Mouse (Mus musculus) myocyte (in vitro differentiated cells): ENCODE results near the gene Sept5. TPM values are rescaled to one million over a fixed set of nuclear protein-coding genes. Genes with fewer than 3 reads are reported as not detected.

Source experiments
- H3K27me3 ChIP-seq: one replicate; pipeline ENCODE4 v1.6.1; 2011; ENCODE audit not compliant: control insufficient read depth, insufficient read depth, insufficient read length
- H3K36me3 ChIP-seq: one replicate; pipeline ENCODE4 v1.6.1; 2011; ENCODE audit not compliant: control insufficient read depth, insufficient read depth
- H3K4me2 ChIP-seq: one replicate; pipeline ENCODE4 v1.6.1; 2011; ENCODE audit warnings: low read depth, control low read depth
- H3K4me3 ChIP-seq: one replicate; pipeline ENCODE4 v1.5.1; 2011; ENCODE audit warnings: mild to moderate bottlenecking, control low read depth, moderate library complexity
- H3K79me2 ChIP-seq: one replicate; pipeline ENCODE4 v1.6.1; 2011; ENCODE audit not compliant: control insufficient read depth, insufficient read depth
- H3ac ChIP-seq: one replicate; pipeline ENCODE4 v1.6.1; 2011; ENCODE audit not compliant: control insufficient read depth, insufficient read length
- CEBPB ChIP-seq: IDR thresholded peaks from 2 replicates; pipeline ENCODE4 v1.6.1; 2011; ENCODE audit warnings: mild to moderate bottlenecking, moderate library complexity; ENCODE audit not compliant: poor library complexity, insufficient read depth, severe bottlenecking
- E2F4 ChIP-seq: IDR thresholded peaks from one replicate; pipeline ENCODE4 v1.6.1; 2011; ENCODE audit warnings: mild to moderate bottlenecking, control low read depth, moderate library complexity; ENCODE audit not compliant: insufficient read depth
- MAX ChIP-seq: IDR thresholded peaks from one replicate; pipeline ENCODE4 v1.6.1; 2011; ENCODE audit warnings: low read depth, mild to moderate bottlenecking, control low read depth
- MYOD1 ChIP-seq, 3 experiments: IDR thresholded peaks; one replicate each; pipeline ENCODE4 v1.6.1; 2011; ENCODE audit warnings: control low read depth in 2 of 3, low read depth in 2 of 3, mild to moderate bottlenecking in 2 of 3, moderate library complexity in 1 of 3; ENCODE audit not compliant: insufficient read length in 2 of 3, control insufficient read depth in 1 of 3
- MYOG ChIP-seq, 3 experiments: IDR thresholded peaks; one replicate each; pipeline ENCODE4 v1.6.1; 2011; ENCODE audit warnings: control low read depth in 2 of 3, low read depth in 2 of 3, mild to moderate bottlenecking in 2 of 3; ENCODE audit not compliant: insufficient read length in 2 of 3, control insufficient read depth in 1 of 3, insufficient read depth in 1 of 3
- POLR2A ChIP-seq: IDR thresholded peaks from one replicate; pipeline ENCODE4 v1.6.1; 2011; ENCODE audit warnings: low read depth, mild to moderate bottlenecking, control low read depth, moderate library complexity; ENCODE audit not compliant: insufficient read length
- POLR2AphosphoS2 ChIP-seq: IDR thresholded peaks from one replicate; pipeline ENCODE4 v1.6.1; 2011; ENCODE audit warnings: low read depth, control low read depth; ENCODE audit not compliant: insufficient read length
- REST ChIP-seq: IDR thresholded peaks from one replicate; pipeline ENCODE4 v1.6.1; 2011; ENCODE audit warnings: mild to moderate bottlenecking, control low read depth, moderate library complexity; ENCODE audit not compliant: insufficient read depth, insufficient read length
- SRF ChIP-seq: IDR thresholded peaks from one replicate; pipeline ENCODE4 v1.6.1; 2011; ENCODE audit warnings: low read depth; ENCODE audit not compliant: control insufficient read depth, insufficient read length
- TCF12 ChIP-seq: IDR thresholded peaks from one replicate; pipeline ENCODE4 v1.6.1; 2011; ENCODE audit warnings: mild to moderate bottlenecking, control low read depth; ENCODE audit not compliant: poor library complexity, insufficient read depth, severe bottlenecking
- TCF3 ChIP-seq: IDR thresholded peaks from one replicate; pipeline ENCODE4 v1.6.1; 2011; ENCODE audit warnings: low read depth, control low read depth; ENCODE audit not compliant: insufficient read length
- USF1 ChIP-seq: IDR thresholded peaks from one replicate; pipeline ENCODE4 v1.6.1; 2011; ENCODE audit warnings: low read depth, mild to moderate bottlenecking, control low read depth, moderate library complexity
- polyA plus RNA-seq: library from polyadenylated mRNA; unstranded; fragments of >200 nt; fragmentation: generic; extraction: Trizol; gene quantifications from one replicate; pipeline ENCODE4 v1.2.1, GENCODE M21; 2012; ENCODE audit warnings: missing spikeins

Sept5 gene
- polyA plus RNA-seq, 1 experiment = 112 TPM

DNA sequence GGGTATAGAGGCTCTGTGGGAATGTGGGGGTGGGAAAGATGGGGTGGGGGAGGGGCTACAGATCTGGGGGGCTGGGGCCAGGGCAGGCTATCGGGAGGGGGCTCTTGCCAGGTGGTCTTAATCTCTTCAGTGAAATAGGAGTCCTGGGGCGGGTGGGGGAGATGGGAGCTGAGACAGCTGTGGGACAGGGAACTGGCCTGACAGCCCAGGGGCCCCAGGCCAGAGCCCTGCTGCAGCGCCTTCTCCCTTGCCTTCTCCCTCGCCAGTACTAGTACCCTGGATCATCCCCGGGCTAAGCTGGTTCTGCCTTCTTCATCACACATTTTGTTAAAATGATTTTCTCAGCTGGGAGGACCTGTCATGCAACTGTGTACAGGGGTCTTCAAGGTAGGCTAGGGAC lies 33.5 kb downstream of the Sept5 start:
- Histone ChIP-seq H3K27me3 (no peaks in the 10 kb centered on the region), H3K4me2 (no peak overlapping the region), H3K36me3 (no peaks in the 10 kb centered on the region), H3K79me2 (no peaks in the 10 kb centered on the region), H3K4me3 (no peak overlapping the region), H3ac (no peak overlapping the region)
- no peak for TF ChIP-seq E2F4
- TF ChIP-seq USF1 = no peak
- no peak for TF ChIP-seq REST
- TF ChIP-seq TCF12 = no peak
- no peak for TF ChIP-seq MAX
- no peak for TF ChIP-seq POLR2AphosphoS2
- no peak for TF ChIP-seq MYOD1 (IDR thresholded peaks at IDR 0.05; ENCODE audit: control insufficient read depth in 1 of 3, insufficient read length in 2 of 3, low read depth in 2 of 3)
- no peak for TF ChIP-seq SRF
- TF ChIP-seq MYOG (IDR thresholded peaks at IDR 0.05; ENCODE audit: control insufficient read depth in 1 of 3, insufficient read depth in 1 of 3, insufficient read length in 2 of 3, low read depth in 2 of 3) = no peak
- no peak for TF ChIP-seq TCF3
- TF ChIP-seq CEBPB = no peak
- no peak for TF ChIP-seq POLR2A

DNA sequence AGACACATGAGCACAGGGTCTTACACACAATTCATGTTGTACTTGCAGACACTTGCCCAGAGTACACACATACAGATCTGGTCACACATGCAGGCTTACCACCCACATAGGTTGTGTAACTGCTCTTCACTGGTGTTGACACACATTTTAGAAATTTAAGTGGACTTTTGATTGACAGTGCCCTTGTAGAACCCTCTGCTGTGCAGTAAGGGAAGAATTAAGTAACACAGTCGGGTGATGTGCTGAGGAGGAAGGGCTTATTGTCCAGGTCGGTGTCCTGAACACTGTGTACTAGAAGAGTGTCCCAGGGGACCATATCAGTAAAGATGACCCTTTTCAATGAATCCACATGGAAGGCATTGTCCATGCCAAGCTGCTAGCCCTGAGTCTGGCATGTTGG lies 35.8 kb downstream of the Sept5 start:
- no peaks in the 10 kb centered on the region for H3K79me2 ChIP-seq

DNA sequence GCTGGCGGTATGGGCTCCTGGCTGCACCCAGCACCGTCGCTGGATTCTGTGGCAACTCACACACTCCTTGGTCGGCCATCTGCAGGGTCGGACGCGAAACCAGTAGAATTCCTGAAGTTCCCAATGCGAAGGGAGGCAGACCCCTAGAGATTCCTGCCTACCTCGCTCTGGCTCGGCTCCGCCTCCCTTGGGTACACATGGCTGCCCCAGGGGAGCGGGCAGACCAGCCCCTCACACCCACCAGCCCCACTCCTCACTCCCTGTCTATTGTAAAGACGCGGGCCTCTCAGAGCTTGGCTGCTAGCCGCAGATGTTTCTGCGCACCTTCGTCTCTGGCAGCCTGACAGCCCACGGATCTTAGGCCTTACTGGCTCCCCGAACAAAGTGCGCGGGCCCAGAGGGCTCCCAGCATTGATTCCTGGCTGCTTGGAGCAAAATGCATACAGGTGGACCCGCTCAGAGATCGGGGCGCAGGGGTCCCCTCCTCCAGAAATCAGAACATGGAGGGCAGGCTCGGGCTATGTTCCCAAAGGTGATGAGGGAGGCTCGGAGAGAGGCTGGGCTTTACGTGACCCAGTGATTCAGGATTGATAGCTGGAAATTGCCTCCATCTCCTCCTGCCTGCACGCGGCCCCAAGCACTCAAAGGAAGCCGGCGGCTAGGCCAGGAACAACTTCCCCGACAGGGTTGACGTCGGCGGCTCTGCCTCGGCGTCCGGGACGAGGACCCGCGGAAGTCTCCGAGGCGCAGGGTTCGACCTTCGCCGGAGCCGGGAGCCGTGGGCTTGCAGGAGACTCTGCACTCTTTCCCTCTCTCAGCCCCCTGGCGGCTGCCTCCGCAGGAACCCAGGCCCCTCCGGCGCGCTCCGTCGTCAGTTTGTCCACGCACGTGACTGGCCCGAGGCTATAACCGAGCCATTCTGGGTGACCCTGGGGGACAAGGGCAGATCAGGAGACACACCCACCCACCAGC lies 38.4 kb downstream of the Sept5 start:
- no peak for TF ChIP-seq USF1
- TF ChIP-seq POLR2A = no peak
- no peak for TF ChIP-seq TCF12
- no peak for TF ChIP-seq TCF3
- no peak for TF ChIP-seq E2F4
- TF ChIP-seq CEBPB = no peak
- TF ChIP-seq MYOG (IDR thresholded peaks at IDR 0.05; ENCODE audit: control insufficient read depth in 1 of 3, insufficient read depth in 1 of 3, insufficient read length in 2 of 3, low read depth in 2 of 3) = no peak
- TF ChIP-seq MAX = no peak
- no peak for TF ChIP-seq MYOD1 (IDR thresholded peaks at IDR 0.05; ENCODE audit: control insufficient read depth in 1 of 3, insufficient read length in 2 of 3, low read depth in 2 of 3)
- no peak for TF ChIP-seq SRF
- TF ChIP-seq POLR2AphosphoS2 = no peak
- no peak for TF ChIP-seq REST
- Histone ChIP-seq H3ac (no peak overlapping the region), H3K36me3 (no peaks in the 10 kb centered on the region), H3K27me3 (no peaks in the 10 kb centered on the region), H3K79me2 (no peaks in the 10 kb centered on the region), H3K4me3 (no peak overlapping the region), H3K4me2 (no peak overlapping the region)

More for the DNA sequence above, 35.8 kb downstream of the Sept5 start:
- TF ChIP-seq CEBPB = no peak
- TF ChIP-seq MYOD1 (IDR thresholded peaks at IDR 0.05; ENCODE audit: control insufficient read depth in 1 of 3, insufficient read length in 2 of 3, low read depth in 2 of 3) = no peak
- no peak for TF ChIP-seq USF1
- TF ChIP-seq SRF = no peak
- TF ChIP-seq POLR2A = no peak
- TF ChIP-seq POLR2AphosphoS2 = no peak
- no peak for TF ChIP-seq TCF12
- no peak for TF ChIP-seq REST
- TF ChIP-seq MYOG (IDR thresholded peaks at IDR 0.05; ENCODE audit: control insufficient read depth in 1 of 3, insufficient read depth in 1 of 3, insufficient read length in 2 of 3, low read depth in 2 of 3) = no peak
- TF ChIP-seq MAX = no peak
- TF ChIP-seq TCF3 = no peak
- TF ChIP-seq E2F4 = no peak
- Histone ChIP-seq H3ac (no peak overlapping the region), H3K27me3 (no peaks in the 10 kb centered on the region), H3K4me2 (no peak overlapping the region), H3K36me3 (no peaks in the 10 kb centered on the region), H3K4me3 (no peak overlapping the region)

DNA sequence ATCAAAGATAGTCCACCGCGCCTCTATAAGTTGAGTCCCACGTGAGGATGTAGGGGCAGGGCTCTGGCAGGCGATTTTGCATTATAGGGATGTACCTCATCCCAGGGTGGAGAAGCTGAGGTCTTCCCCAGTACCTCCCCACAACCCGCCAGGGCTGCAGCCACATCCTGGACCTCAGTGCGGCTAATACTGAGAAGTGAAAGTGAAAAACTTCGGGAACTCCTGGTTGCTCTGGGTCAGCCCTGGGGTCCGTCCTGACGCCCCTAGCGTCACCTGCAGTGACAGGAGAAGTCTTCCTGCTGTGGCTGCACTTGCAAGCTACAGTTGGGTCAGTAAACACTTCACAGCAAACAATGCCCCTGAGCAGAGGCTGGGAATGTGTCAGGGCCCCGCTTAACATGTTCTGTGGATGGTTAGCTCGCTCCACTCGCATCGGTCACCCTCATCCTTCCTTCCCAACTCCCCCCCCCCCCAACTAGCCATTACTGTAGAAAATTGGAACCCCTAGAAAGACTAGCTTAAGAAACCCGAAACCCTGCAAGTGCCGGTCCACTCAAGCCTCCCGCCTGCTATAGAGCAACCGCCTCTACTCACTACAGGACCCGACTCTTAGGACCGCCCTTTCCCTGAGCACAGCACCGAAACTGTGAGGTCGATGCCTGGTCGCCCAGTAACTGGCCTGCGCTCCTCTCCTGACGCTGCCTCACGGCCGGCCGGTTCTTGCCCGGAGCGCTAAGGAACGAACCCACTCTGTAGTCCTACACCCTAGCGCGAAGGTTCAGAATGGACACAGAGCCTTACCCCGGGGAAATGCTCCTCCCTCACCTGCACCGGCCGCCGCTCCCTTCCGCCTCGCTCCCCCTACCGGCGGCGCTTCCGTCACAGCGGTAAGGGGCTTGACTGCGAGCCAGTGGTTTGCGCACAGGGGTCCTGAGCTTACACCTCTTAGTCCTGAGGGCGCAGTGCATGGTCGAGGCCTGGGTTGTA lies 39.7 kb downstream of the Sept5 start, which contains the start of gene Tbx1:
Gene Tbx1, minus strand, starts transcription at position 868 of the 987 bp plus-strand sequence.
- Histone ChIP-seq H3K36me3 (no peaks in the 10 kb centered on the region), H3K27me3 (no peaks in the 10 kb centered on the region), H3ac (no peak within 1 kb of the TSS), H3K4me3 (no peak within 1 kb of the TSS), H3K4me2 (no peak within 1 kb of the TSS), H3K79me2 (peaks cover 9% of the 10 kb centered on the region)
- TF ChIP-seq TCF12 (no peak), USF1 (no peak)
